Mouse (Mus musculus) embryonic stem cell, embryonic (primary cell): ENCODE measurements at regions not wholly inside any gene's neighbourhood (a gene's known extent, or its start where the extent isn't known, plus 50 kb on each side); places are given as distances from the start of the nearest gene placed in this dataset.

Experiments used
- CTCF ChIA-PET, 4 experiments: fragments of 300-600 bp in 2 of 4; fragments of 350-600 bp in 2 of 4; sonication (Branson Sonifier 250); formaldehyde crosslinking; loops; one replicate each; lab custom pipeline; 2022; ENCODE audit warnings: inconsistent platforms in 2 of 4; lab: Charles Lee
- POLR2A ChIA-PET, 4 experiments: fragments of 300-600 bp in 2 of 4; fragments of 350-600 bp in 2 of 4; sonication (Branson Sonifier 250); formaldehyde crosslinking; loops; one replicate each; lab custom pipeline; 2022; ENCODE audit warnings: antibody characterized with exemption in 4 of 4, inconsistent platforms in 1 of 4; lab: Charles Lee

DNA sequence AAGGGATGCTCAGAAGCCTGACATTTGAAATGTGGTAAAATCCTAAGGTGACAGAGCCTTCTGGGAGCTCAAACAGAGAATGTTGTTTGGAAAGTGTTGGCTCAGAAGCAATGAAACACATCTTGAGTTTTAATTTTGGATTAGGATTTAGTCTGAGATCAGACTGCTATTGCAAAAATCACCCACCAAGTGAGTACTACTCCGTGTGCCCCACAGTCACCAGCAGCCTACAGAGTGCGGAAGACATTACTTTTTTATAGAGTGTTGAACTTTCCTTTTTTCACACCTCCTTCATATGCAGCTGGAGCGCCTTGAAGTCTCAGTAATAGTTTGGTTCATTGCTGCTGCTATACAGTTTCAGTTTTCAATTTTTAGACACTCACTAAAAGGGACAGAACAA lies 805.1 kb upstream of the Pcdh17 start:
- CTCF ChIA-PET: no interaction called here
- POLR2A ChIA-PET: no interaction called here

DNA sequence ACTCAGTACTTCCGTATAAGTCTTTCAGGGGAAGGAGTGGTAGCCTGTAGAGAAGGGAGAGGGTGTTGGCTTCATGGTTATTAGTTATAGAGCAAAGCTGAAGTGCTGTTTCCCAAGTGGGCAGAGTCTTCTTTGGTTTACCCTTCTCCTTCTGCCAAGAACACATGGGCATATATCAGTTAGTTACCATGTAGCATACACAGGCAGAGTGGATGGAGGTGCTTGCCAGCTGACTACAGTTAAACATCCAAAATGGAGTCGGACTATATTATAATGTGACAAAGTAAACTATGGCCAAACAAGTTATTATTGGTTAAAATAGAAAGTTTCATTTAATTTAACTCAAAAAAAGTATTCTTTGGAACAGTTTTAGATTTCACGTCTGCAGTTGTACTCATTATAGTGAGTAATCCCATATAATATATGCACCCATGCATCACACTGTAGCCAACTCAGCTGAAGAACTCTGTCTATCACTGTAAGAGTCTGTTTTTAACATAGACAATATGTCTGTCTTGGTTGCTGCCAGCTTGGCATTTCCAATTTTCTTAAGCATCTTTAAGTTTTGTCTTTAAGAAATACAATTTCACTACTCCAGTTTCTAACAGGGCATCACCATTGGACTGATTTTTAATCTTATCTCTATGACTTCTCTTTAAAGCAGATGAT lies 803.4 kb upstream of the Pcdh17 start:
- POLR2A ChIA-PET: no interaction called here

DNA sequence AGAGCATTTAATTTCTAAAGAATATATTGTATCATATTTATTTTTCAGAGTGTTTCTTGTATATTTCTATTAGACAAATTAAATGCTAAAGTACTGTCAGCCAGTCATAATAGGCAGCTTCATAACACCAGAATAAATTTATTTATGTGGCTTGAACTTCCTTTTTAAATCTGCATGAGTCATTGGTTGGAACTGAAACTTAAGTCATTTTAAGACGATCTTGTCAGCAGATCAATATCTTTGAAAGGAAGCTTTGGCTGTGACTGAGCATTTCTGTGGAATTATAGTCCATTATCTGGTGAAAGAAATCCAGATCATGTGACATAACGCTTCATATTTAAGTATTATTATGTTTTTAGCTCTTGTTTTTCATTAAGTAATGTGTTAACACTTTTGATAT lies 794.7 kb upstream of the Pcdh17 start:
- POLR2A ChIA-PET: no interaction called here

More for the DNA sequence above, 803.4 kb upstream of the Pcdh17 start:
- CTCF ChIA-PET: no interaction called here

GRCm38 (mm10) chr14:83664065-83664464 lies 779.3 kb upstream of the Pcdh17 start:
- POLR2A ChIA-PET: no interaction called here

More for the DNA sequence above, 794.7 kb upstream of the Pcdh17 start:
- CTCF ChIA-PET: interaction anchor here in 1 of 4 experiments (0.6 kb wide), 1 partner anchor 413 kb away, joined by 7 read pairs; no protein-coding TSS in a partner anchor

More at GRCm38 (mm10) chr14:83664065-83664464, 779.3 kb upstream of the Pcdh17 start:
- CTCF ChIA-PET: no interaction called here
